Mouse (Mus musculus) spleen, postnatal 36 days (tissue): Measurements from ENCODE around the gene Klhdc8a.

ENCODE experiments used
- DNase-seq, 2 experiments: peaks; one replicate each; pipeline ENCODE4 v3.0.0; 2022; ENCODE audit warnings: low spot score in 2 of 2, mixed read lengths in 1 of 2

The Klhdc8a gene

DNA sequence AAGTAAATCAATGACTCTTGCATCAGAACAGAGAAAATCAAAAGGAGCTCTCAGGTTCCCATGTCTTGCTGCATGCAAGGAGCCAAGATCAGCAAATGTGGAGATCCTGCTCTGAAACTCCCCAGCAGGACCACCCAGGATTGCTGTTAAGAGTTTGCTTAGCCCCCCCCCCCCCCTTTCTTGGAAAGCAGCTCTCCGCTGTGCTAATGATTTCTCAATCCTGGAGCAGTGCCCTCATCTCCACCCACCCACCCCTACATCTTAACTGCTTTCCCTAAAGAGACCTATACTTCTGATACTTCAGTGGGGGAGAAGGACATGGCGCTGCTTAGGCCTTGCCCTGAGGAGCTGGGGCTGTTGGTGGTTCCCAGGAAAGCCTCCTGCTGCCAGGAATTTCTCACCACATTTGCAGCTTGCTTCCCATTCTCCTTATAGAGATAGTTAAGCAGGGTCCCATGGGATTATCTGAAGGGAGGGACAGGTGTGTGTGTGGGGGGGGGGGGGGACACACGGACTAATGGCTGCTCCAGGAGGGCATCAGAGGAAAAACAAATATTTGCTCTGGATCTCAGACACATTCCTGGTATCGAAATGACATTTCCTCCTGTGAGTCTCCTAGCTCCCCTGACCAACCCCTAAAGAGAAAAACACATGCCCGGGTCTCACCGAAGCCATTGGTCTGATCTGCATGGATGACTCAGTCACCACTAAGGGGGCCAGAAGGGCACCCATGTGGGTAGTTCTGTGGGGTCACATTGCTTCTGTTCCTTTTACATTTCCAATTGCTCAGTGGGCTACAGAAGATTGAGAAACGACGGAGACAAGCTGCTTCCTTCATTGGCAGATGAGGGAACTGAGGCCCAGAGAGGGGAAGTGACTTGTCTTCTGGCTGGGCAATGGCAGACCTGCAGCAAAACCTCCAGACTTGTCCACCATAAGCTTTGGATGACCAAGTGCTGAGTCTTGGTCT lies 19.8 kb downstream of the Klhdc8a start:
- DNase-seq, result no peak

DNA sequence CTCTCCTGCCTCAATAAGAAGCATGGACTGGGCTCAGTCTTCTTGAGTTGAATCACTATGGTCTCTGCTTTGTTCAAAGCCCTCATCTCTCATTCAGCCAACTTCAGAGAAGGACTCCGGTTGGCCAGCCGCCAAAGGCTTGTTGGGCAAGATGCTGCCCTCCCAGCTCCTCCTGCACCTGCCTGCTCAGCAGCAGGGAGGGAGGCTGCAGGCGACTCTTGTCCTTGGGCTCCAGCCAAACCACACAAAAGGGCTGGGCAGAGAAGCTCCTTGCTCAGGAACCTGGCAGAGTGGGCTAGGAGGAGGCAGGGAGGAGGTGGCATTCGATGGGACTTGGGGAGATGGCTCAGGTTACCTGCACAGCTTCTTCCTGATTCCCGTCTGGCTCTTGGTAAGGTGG lies 20.8 kb downstream of the Klhdc8a start:
- no peak for DNase-seq

DNA sequence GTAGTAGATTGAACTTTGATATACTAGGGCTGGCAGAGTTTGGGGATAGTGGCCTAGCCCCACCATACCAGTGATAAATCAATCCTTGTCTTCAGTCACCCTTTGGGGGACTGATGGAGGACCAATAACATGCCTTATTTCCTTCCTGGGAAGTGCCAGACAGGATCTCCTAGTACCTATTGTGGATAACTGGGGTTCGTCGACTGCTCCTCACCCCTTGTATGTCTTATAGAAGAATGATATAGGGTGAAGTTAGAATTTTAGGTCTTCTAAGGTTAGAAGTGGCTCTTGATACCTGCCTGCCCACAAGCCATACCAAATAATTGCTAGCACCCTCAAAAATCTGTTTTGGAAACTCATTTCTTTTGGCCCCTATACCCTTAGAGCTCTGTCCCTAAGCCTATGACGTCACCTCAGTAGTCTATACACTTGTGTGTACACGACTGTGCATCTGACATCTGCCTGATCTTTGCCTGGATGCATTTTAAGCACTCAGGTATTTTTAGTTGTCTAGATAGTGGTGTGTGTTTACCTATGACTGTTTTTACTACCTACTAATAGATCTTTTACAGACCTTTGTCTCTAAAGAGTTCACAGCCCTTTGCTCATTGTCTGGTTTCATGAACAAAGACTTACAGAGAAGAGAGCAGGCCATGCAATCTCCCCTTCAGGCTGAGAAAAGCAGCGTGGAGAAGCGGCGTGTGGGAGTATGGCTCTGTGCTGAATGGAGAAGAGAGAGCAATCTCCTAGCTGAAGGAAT lies 23.6 kb downstream of the Klhdc8a start:
- no peak for DNase-seq

DNA sequence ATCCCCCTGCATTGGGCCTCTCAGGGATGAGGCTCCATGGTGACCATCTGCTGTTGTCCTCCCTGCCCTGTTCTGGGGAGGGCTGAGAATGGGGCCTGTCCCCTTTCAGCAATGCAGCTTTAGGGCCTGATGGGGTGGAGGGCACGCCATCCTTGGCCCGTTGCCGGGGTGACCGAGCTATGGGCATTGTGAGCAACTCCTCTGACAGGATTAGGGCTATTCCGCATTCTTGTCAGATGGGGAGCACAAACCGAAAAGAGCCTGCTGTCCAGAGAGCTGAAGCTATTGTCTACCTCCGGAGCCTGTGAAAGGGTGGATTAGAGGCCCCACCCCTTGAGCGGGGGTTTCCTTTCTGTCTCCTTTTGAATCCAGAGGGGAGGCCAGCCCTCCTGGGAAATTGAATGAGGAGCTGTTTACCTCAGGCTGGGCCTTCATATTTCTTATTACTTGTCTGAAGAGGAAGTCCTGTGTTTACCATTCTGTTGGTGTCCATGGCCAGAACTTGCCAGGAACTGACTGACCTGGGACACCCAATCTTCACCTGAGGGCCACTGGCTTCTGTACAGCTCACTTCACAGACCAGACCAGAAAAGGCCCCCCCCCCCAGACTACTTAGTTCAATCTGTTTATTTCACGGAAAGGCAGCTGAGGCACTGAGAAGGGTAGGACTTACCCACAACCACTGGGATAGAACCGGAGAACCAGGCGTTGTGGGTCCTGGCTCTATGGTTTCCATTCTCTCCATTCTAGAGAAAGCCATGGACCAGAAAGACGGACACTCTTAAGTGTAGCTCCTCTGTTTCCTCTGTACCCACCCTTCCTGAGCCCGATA lies 24.5 kb downstream of the Klhdc8a start:
- DNase-seq, result no peak

DNA sequence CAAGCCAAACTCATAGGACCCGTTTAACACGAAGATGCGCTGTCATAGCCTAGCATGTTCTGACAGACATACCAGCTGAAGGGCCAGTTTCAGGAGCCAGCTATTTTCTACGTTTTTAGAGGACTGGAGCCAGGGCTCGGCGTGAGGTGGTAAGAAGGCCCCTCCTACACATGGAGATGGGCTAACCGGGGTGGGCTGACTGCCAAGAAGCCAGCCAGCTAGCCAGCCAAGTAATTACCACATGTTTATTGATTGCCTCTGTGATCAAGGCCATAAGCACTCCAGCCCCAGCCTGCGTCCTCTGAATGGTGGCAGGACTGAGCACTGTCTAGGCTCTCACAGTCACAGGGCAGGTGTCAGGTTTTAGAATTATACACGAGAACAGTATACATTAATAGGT lies 28.4 kb downstream of the Klhdc8a start:
- no peak for DNase-seq

DNA sequence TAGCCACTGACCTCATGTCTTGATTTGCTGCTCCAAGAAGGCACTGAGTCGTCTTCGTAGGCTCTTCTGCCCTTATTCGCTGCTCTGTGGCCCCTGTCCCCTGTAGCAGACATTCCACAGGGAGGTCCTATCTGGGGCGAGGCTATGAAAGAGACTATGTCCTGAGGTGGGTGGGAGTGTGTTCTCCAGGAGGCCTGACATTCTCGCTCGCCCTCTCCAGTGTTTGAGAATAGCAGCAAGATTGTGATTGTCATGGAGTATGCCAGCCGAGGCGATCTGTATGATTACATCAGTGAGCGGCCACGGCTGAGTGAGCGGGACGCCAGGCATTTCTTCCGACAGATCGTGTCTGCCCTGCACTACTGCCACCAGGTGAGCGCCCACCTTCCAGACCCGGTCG lies 29.1 kb downstream of the Klhdc8a start:
- DNase-seq, result no peak

DNA sequence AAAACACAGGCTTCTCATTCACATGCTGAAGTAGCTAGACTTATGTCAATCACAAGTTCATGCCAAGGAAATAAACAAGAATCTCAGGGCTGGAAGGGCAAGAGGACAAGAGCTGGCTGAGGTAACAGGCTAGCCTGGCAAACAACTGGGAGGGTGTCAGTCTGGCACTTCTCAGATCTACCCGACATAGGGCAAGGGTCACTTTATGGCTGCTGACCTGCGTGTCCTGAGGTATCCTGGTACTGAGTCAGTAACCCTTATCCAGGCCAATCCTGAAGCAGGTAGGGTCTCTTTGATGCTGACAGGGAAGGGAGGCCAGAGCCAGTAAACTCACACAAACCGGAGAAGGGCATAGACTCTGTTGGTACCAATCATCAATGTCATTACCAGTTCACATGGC lies 30.1 kb downstream of the Klhdc8a start:
- DNase-seq, result no peak

DNA sequence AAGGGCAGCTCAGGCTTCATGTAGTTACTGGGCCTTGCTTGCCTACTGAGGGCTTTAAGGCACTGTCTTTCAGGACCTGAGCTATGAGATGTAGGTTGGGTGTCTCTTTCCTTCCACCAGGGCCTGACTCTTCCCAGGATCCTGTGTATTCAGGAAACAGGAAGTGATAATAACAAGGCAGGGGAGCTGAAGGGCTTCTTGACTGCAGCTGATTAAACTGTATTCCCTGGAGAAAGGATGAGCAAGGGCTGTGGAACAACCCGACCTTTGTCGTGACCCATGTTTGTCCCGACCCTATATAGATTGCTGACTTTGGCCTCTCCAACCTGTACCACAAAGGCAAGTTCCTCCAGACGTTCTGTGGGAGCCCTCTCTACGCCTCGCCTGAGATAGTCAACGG lies 31.2 kb downstream of the Klhdc8a start:
- DNase-seq, result no peak

DNA sequence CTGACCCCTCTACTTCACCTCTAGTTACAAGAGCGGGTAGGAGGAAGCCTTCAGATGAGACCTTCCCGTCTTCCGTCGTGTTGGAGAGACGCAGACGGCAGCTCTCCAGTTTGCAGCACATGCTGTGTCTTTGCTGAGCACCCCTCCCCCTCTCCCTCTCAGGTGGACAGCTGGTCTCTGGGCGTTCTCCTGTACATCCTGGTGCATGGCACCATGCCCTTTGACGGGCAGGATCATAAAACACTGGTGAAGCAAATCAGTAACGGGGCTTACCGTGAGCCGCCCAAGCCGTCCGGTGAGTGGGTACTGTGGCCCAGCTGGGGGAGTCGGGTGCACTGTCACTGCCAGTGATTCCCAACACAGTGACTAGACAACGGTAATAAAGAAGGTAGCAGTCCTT lies 32.0 kb downstream of the Klhdc8a start:
- DNase-seq, result no peak

DNA sequence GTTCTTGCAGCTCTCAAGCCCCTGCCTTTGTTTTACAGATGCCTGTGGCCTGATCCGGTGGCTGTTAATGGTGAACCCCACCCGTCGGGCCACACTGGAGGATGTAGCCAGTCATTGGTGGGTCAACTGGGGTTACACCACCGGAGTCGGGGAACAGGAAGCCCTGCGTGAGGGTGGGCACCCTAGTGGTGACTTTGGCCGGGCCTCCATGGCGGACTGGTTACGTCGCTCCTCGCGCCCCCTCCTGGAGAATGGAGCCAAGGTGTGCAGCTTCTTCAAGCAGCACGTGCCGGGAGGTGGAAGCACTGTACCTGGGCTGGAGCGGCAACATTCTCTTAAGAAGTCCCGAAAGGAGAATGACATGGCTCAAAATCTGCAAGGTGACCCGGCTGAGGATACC lies 32.9 kb downstream of the Klhdc8a start:
- no peak for DNase-seq

DNA sequence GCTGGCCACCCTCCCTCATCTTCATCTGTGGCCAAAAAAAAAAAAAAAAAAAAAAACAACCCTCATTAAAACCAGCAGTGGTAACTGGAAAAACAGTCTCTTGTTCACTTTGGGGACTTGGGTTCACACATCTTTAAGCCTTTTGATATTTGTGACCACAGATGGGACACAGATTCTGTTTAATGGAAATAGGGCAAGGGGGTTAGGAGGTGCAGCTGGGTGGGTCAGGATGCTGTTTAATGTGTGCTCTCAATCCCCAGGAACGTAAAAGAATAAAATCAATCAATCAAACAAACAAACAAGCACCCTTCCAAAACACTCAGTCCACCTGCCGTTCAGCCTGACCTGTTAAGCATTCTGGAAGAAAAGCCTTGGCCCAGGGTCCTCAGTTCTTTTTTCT lies 34.8 kb downstream of the Klhdc8a start:
- DNase-seq, result no peak

DNA sequence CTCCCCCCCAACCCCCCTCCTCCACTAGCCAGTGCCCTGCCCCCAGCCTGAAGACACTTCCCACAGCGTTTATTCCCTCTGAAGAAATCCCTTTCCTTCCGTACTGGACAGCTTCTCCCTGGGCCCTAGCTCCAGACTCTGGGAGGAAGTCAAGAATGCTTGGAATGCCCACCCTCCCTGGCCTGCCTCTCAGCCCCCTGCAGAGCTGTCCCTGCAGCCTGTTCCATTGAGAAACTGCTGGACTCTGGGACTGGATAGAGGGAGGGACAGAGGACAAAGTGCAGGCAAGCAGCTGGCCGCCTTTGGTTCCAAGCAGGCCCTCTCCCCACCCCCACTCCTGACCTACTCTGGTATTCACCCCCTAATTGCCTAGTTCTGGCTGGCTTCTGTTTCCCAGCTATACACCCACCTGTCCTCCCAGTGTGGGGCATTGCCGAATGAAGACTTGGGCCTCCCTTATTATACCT lies 35.3 kb downstream of the Klhdc8a start:
- peak in 1 of 2 experiments; percentile 29 for DNase-seq

DNA sequence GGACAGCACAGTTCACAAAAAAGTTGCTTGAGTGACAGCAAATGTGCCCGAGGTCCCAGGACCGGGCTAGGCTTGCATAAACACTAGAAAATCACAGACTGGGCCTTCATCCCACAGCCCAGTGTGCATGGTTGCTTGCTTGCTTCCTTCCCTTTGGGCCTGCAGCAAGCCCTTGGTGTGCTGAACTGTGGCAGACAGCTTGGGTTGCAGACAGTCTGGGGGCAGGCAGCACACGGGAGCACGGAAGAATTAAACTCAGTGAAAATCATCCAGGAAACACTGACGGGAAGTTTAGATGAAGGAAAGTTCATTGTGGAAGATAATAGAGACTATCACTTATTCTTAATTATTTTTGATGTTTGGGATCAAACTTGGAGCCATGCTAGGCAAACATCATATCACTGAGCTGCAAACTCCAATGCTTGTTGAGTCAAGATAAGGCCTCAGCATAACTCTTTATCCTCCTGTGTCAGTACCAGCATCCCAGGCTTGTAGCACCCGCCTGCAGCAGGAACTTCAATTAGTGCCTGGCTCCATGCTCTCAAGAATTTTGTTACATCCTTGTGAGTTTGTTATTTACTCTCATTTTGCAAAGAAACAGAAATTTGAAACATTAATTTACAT lies 35.9 kb downstream of the Klhdc8a start:
- no peak for DNase-seq

DNA sequence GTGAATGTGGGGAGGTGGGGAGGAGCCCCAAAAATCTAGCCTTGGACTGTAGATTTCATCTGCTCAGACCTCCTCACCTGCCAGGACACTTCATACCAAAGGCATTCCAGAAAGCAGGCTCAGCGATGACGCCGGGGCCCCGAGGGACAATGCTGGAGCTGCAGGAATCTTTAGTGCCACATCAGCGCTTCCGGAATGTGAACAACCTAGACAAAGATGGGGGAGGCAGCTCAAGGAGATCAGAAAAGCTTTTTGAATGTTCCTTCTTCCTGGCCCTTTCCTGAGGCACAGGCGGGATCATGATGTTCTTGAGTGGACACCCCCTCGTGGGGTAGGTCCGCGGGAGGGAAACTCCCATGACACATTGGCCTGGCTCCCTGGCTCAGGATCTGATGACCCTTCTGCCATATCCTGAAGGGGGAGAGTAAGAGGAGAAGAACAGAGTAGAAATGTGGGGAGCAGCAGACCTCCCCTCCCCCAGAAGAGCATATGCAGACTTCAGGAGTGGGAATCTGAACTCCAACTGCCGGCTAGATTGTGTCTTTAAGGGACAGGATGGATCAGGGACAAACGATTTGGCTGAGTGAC lies 37.0 kb downstream of the Klhdc8a start:
- no peak for DNase-seq

DNA sequence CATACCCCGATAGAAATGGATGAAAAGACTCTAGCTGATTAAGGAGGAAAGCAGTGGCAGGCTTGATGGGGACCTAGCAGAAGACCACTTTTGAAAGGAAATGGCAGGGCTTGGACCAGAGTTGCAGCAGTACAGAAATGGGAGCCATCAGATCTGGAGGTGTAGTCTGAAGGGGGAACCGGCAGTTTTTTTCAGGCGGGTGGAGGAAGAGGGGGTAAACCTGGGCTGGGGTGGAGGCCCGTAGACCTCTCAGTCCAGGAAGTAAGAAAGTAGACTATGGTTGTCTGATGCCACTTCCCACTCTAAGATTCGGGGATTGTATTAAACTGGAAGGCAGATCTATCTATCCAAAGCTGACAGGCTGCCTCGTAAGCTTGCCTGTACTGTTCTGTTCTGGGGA lies 38.5 kb downstream of the Klhdc8a start:
- DNase-seq, result peak; percentile 53 to 62

DNA sequence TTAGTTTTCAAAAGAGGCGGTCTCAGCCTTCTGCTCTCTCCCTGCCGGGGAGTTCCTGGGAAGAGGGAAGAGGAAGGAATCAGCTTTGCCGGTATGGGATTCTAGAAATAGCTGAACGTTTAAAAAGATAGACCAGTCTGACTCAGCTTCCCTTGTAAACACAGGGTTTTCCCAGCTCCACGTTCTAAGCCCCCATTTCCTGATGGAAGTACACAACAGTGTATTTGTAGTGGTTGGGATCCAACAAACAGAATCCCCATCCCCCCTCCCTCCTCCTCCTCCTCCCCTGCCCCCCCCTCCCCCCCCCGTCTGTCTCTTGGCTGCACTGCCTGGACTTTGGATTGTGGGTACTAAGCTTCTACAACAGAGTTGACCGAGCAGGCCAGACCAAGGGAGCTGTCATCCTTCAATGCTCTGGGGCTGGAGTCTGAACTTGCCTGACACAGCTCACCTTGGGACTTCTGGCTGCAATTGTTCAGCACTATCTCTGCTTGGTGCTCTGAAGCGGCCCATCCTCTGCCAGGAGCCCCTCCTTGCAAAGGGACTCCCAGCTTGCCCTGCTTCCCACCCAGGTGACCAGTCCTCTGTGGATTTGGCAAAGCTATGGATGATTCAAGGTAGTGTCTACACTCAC lies 39.7 kb downstream of the Klhdc8a start:
- no peak for DNase-seq

DNA sequence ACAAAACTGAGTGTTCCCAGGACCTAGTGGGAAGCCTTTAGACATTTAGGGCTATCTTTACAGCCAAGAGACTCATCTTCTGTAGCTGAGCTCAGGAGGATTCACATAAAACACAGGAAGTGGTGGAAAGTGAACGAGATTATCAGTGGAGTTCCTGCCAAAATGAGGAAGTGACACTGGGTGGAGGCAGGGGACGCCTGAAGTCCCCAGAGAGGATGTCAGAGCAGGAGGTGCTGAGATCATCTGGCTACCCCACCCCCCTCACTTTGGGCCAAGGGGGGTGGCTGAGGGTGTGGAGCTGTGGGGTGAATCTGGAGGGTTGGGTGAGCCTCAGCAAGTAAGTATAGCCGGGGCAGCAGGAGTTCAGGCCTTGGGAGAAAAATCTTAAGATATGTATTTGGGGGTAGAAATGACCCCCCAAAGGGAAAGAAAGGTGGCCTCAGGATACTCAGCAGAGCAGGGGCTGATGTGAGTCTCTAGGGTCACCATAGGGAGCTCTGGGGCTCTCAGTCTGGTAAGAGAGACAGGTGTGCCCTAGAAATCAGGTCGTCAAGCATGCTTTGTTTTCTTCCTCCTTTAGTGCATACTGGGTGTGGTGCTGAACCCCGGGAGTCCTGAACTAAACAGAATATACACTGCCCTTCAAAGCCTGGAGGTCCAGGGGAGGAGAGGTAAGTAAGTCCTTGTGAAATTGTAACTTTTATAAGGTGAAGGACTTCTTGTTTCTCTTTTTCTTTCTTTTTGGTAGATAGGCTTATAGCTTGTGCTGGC lies 43.5 kb downstream of the Klhdc8a start:
- peak; percentile 96 to 97 for DNase-seq

DNA sequence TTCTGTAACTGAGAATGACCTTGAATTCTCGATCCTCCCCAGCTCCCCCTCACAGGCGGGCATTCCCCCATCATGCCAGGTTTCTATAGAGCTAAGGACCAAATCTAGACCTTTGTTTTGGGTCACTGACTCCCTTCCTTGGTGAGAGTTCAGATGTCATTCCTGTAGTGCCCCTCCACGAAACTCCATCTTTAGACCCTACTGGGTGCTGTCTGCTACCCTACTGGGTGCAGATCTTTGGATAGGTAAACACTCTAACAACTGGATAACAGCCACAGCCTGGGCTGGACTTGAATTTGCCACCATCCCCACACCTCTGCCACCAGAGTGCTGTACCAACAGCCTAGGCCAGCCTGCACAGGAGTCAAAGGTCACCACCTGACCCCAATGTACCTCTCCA lies 44.1 kb downstream of the Klhdc8a start:
- no peak for DNase-seq

DNA sequence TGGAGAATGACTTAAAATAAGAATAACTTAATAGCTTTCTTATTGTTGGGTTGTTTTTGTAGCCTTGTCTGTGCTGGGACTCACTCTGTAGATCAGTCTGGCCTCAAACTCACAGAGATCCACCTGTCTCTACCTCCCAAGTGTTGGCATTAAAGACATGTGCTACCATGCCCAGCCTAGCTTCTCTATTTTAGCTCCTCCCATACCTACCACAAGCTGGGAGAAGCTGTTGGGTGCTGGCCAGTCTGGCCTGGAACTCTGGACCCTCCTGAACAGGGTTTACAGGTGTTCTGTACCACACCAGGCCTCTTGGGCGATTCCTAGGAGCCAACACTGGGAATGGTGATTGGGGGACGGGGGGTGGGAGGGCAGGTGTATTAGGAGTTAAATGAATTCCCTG lies 44.8 kb downstream of the Klhdc8a start:
- DNase-seq, result peak; percentile 61 to 63

DNA sequence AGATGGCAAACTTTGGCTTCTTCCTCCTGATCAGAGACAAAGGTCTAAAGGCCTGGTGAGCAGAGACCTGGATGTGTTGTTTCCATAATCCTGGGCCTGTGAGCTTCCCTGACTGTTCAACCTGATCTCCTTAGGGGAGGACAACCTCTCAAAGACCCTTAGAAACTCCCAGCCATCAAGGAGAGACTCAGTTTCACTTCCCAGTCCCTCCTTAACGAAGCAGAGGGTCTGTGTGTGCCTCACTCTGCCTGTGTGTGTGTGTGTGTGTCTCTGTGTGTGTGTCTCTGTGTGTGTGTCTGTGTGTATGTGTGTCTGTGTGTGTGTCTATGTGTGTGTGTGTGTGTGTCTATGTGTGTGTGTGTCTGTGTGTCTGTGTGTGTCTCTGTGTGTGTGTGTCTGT lies 45.2 kb downstream of the Klhdc8a start:
- peak; percentile 51 to 56 for DNase-seq
